Mouse (Mus musculus): ENCODE results near the gene Vwa8.

DNA sequence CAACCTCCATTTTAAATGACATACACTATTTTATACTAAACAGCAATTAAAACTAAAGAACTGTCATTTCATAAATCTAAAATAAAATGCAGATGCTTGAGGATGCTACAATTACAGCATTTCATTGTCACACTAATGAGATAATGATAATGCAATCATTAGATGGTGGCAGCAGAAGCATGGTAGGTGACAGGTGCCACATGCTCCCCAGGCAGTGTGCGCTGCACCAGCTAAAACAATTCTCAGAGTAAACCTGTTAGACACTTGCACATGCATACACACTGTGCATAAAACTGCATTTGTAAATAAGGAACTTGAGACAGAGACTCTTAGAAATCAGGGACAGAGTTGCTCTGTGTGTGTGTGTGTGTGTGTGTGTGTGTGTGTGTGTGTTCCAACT, 220.7 kb downstream of the Vwa8 start:
- TF ChIP-seq CTCF (IDR thresholded peaks at IDR 0.05; ENCODE audit: low read depth) (no peak), EP300 (IDR thresholded peaks at IDR 0.05; ENCODE audit: low read depth) (no peak)
